Mouse (Mus musculus) liver, embryonic 12.5 days (tissue): ENCODE data around the gene Pqbp1. TPM values are rescaled to one million over a fixed set of nuclear protein-coding genes. Genes with fewer than 3 reads are reported as not detected.

Source experiments
- ATAC-seq: fragments of 200-750 bp; cut with Nextera tagmentation; 2 replicates; pipeline ENCODE4 v1.8.0; 2017; ENCODE audit warnings: moderate number of reproducible peaks, mild to moderate bottlenecking, moderate library complexity
- H3K27ac ChIP-seq: fragments of 300-500 bp; sonication (generic); 2 replicates; pipeline ENCODE4 v1.5.1; 2016; ENCODE audit warnings: mild to moderate bottlenecking
- H3K27me3 ChIP-seq: fragments of 300-500 bp; sonication (generic); replicated peaks from 2 replicates; pipeline ENCODE4 v1.6.1; 2016; ENCODE audit warnings: mild to moderate bottlenecking, moderate library complexity
- H3K36me3 ChIP-seq: fragments of 300-500 bp; sonication (generic); 2 replicates; pipeline ENCODE4 v1.6.1; 2016; ENCODE audit warnings: mild to moderate bottlenecking, moderate library complexity
- H3K4me1 ChIP-seq: fragments of 300-500 bp; sonication (generic); 2 replicates; pipeline ENCODE4 v1.6.1; 2016
- H3K4me2 ChIP-seq: fragments of 300-500 bp; sonication (generic); 2 replicates; pipeline ENCODE4 v1.6.1; 2016; ENCODE audit warnings: mild to moderate bottlenecking, moderate library complexity
- H3K4me3 ChIP-seq: fragments of 300-500 bp; sonication (generic); 2 replicates; pipeline ENCODE4 v1.5.1; 2016; ENCODE audit warnings: mild to moderate bottlenecking, moderate library complexity
- H3K9ac ChIP-seq: fragments of 300-500 bp; sonication (generic); 2 replicates; pipeline ENCODE4 v1.6.1; 2016; ENCODE audit warnings: mild to moderate bottlenecking, moderate library complexity
- H3K9me3 ChIP-seq: fragments of 300-500 bp; sonication (generic); replicated peaks from 2 replicates; pipeline ENCODE4 v1.6.1; 2016; ENCODE audit warnings: mild to moderate bottlenecking, moderate library complexity
- WGBS: fragments of 180-500 bp; shearing (Covaris S2); methylation state at CpG from one replicate; pipeline ENCODE4 v1.1.7; 2016; ENCODE audit not compliant: insufficient replicate concordance; 5-methylcytosine and 5-hydroxymethylcytosine counted together
- polyA plus RNA-seq: library from polyadenylated mRNA; unstranded; fragments of >200 nt; fragmentation: Nextera tagmentation; extraction: Ambion mirVana; gene quantifications from 2 replicates; pipeline ENCODE4 v1.2.1, GENCODE M21; 2016

Gene Pqbp1
- polyA plus RNA-seq, 1 experiment from 2014 or later = 65.0 TPM

GRCm38 (mm10) chrX:7869826-7870225 lies 29.2 kb downstream of the Pqbp1 start:
- Histone ChIP-seq H3K9ac (no peak overlapping the region), H3K27me3 (no peaks in the 10 kb centered on the region), H3K4me1 (peaks cover 10% of the 10 kb centered on the region), H3K36me3 (peaks cover 74% of the 10 kb centered on the region), H3K4me3 (no peak overlapping the region), H3K27ac (no peak overlapping the region), H3K9me3 (no peaks in the 10 kb centered on the region), H3K4me2 (no peak overlapping the region)
- no peak for ATAC-seq
- 65% methylated on average over 3 of the region's 3 CpGs for WGBS

GRCm38 (mm10) chrX:7868506-7868905 lies 30.6 kb downstream of the Pqbp1 start:
- H3K27ac ChIP-seq = no peak overlapping the region
- no peaks in the 10 kb centered on the region for H3K9me3 ChIP-seq
- H3K4me2 ChIP-seq = no peak overlapping the region
- no peaks in the 10 kb centered on the region for H3K27me3 ChIP-seq
- H3K36me3 ChIP-seq = peaks cover 61% of the 10 kb centered on the region
- no peak for ATAC-seq
- peaks cover 10% of the 10 kb centered on the region for H3K4me1 ChIP-seq
- no peak overlapping the region for H3K9ac ChIP-seq
- no peak overlapping the region for H3K4me3 ChIP-seq
- WGBS = 41% methylated on average over 2 of the region's 2 CpGs

- no peak overlapping the region for H3K27ac ChIP-seq
- no peak for ATAC-seq
- no peak overlapping the region for H3K9ac ChIP-seq
- peaks cover 47% of the 10 kb centered on the region for H3K36me3 ChIP-seq
- no peak overlapping the region for H3K4me3 ChIP-seq
- H3K9me3 ChIP-seq = no peaks in the 10 kb centered on the region
- no peak overlapping the region for H3K4me2 ChIP-seq
- 93% methylated on average over 1 of the region's 1 CpGs for WGBS
- H3K4me1 ChIP-seq = peaks cover 10% of the 10 kb centered on the region
- H3K27me3 ChIP-seq = no peaks in the 10 kb centered on the region
These were observed 31.9 kb downstream of the Pqbp1 start for GRCm38 (mm10) chrX:7867141-7867540.

DNA sequence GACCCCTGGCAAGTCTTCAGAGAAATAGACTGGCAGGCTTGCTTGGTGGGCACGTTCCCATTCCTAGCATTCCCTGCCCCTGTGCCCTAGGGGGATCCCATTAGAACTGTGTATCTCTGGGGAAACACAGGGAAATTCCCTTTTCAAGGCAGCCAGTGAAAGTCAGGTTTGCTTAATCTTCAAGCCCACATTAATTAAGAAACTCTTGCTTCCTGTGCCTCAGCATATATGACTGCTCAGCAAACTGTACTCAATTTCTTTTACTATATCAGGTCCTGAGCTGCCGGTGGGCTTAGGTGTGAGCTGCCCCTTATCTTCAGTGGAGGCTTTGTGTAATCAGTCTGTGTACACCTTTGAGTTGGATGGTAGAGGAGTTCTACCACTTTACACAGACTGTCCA lies 33.3 kb downstream of the Pqbp1 start:
- H3K4me2 ChIP-seq = no peak overlapping the region
- no peak overlapping the region for H3K27ac ChIP-seq
- no peak for ATAC-seq
- peaks cover 21% of the 10 kb centered on the region for H3K4me1 ChIP-seq
- H3K4me3 ChIP-seq = no peak overlapping the region
- H3K9ac ChIP-seq = no peak overlapping the region
- no peaks in the 10 kb centered on the region for H3K27me3 ChIP-seq
- H3K9me3 ChIP-seq = no peaks in the 10 kb centered on the region
- WGBS = 44% methylated on average over 2 of the region's 2 CpGs
- H3K36me3 ChIP-seq = peaks cover 37% of the 10 kb centered on the region

DNA sequence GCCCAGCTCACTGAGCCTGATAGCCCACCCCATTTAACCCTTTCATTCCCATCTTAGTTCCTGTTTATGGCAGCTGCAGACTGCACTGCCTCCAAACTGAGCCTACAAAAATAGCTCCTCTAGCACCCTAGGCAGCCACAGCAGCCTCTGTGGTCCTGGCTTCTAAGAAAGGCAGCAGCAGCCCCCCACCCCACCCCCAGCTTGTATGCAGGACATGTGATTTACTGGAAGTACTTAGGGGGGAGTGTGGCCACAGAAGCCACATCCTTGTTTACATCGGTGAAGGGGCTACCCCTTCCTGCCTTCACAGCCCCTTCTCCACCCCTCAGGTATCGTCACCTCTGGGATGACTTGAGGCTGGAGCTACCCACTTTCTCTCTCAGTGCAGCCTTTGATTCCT lies 33.7 kb downstream of the Pqbp1 start:
- H3K9ac ChIP-seq = no peak overlapping the region
- H3K4me2 ChIP-seq = no peak overlapping the region
- 31% methylated on average over 2 of the region's 2 CpGs for WGBS
- peaks cover 26% of the 10 kb centered on the region for H3K4me1 ChIP-seq
- no peak overlapping the region for H3K27ac ChIP-seq
- H3K36me3 ChIP-seq = peaks cover 37% of the 10 kb centered on the region
- H3K27me3 ChIP-seq = no peaks in the 10 kb centered on the region
- no peaks in the 10 kb centered on the region for H3K9me3 ChIP-seq
- ATAC-seq = no peak
- no peak overlapping the region for H3K4me3 ChIP-seq

DNA sequence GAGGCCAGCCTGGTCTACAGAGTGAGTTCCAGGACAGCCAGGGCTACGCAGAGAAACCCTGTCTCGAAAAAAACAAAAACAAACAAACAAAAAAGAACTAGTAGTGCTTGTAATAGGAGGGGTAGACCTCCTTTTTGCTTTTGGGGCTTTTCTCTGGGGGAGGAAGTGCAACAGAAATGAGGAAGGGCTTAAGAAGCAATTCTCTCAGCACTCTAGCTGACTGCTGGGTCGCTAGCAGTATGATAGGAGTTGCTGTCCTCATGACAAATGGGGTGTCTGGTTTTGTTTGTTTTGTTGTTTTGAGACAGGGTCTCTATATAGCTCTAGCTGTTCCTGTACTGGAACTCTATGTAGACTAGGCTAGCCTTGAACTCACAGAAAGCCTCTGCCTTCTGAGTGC lies 34.5 kb downstream of the Pqbp1 start:
- H3K27me3 ChIP-seq = no peaks in the 10 kb centered on the region
- no peak overlapping the region; the same call in 1 of the 2 replicates for H3K27ac ChIP-seq
- ATAC-seq = no peak
- H3K9me3 ChIP-seq = no peaks in the 10 kb centered on the region
- H3K4me1 ChIP-seq = peaks cover 34% of the 10 kb centered on the region
- whole genome bisulfite sequencing = 51% methylated on average over 3 of the region's 3 CpGs
- H3K9ac ChIP-seq = no peak overlapping the region
- no peak overlapping the region for H3K4me3 ChIP-seq
- no peak overlapping the region for H3K4me2 ChIP-seq
- H3K36me3 ChIP-seq = peaks cover 34% of the 10 kb centered on the region

DNA sequence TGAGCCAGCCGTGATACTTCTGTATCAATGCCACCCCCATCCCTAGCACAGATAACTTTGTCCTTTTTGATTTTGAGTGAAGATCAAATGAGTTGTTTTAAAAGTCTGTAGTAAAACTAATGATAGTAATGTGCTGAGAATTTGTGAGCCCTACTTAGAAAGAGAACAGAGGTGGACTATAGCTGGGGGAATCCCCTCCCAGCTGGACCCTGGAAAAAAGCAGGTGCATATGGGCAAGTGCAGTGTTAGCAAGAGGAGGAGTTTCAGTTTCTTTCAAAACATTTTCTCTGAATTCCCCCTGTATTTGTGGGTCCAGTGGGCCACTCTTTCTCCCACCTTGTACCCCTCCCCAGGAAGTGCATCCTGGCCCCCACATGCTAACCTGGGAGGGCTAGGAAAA lies 35.9 kb downstream of the Pqbp1 start:
- Histone ChIP-seq H3K4me1 (peaks cover 43% of the 10 kb centered on the region), H3K27me3 (no peaks in the 10 kb centered on the region), H3K27ac (no peak overlapping the region), H3K9ac (no peak overlapping the region), H3K9me3 (no peaks in the 10 kb centered on the region), H3K4me3 (no peak overlapping the region), H3K36me3 (peaks cover 38% of the 10 kb centered on the region), H3K4me2 (no peak overlapping the region)
- ATAC-seq = no peak
- 74% methylated on average over 1 of the region's 1 CpGs for WGBS

- no peak overlapping the region for H3K9ac ChIP-seq
- peak overlapping the region; percentile 45 for H3K27ac ChIP-seq
- no peaks in the 10 kb centered on the region for H3K27me3 ChIP-seq
- no peaks in the 10 kb centered on the region for H3K9me3 ChIP-seq
- no peak overlapping the region for H3K4me2 ChIP-seq
- 34% methylated on average over 3 of the region's 3 CpGs for WGBS
- H3K4me1 ChIP-seq = peaks cover 33% of the 10 kb centered on the region
- peak; percentile 54 for ATAC-seq
- H3K4me3 ChIP-seq = no peak overlapping the region
- H3K36me3 ChIP-seq = peaks cover 43% of the 10 kb centered on the region
These were observed 39.8 kb downstream of the Pqbp1 start for GRCm38 (mm10) chrX:7859191-7859753.

DNA sequence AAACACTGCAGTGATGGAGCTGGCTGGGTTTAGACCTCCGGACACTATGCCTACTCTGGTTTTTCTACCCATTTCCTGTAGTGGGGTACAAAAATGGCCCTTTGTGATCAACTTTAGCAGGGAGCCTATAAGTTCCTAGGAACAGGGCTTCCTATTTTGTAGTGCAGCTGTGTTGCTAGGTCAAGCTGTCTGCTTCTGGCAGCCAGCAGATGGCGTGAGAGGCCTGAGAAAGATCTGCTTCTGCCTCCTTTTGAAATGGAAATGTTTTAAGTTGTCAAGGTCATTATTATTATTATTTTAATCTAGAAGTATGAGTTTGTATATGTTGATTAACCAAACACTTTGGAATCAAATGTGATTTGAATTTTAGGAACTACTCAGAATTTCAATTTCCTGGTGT lies 44.5 kb downstream of the Pqbp1 start:
- H3K9ac ChIP-seq = no peak overlapping the region
- no peak for ATAC-seq
- no peak overlapping the region for H3K4me2 ChIP-seq
- 13% methylated on average over 2 of the region's 2 CpGs for WGBS
- H3K4me3 ChIP-seq = no peak overlapping the region
- no peaks in the 10 kb centered on the region for H3K9me3 ChIP-seq
- no peaks in the 10 kb centered on the region for H3K27me3 ChIP-seq
- H3K4me1 ChIP-seq = peaks cover 9% of the 10 kb centered on the region
- H3K27ac ChIP-seq = no peak overlapping the region
- H3K36me3 ChIP-seq = peaks cover 71% of the 10 kb centered on the region

GRCm38 (mm10) chrX:7847845-7848244 lies 51.2 kb downstream of the Pqbp1 start:
- WGBS = 74% methylated on average over 2 of the region's 2 CpGs
- peaks cover 73% of the 10 kb centered on the region for H3K36me3 ChIP-seq
- no peak overlapping the region for H3K4me2 ChIP-seq
- no peaks in the 10 kb centered on the region for H3K27me3 ChIP-seq
- ATAC-seq = no peak
- no peak overlapping the region for H3K27ac ChIP-seq
- H3K4me3 ChIP-seq = no peak overlapping the region
- peaks cover 31% of the 10 kb centered on the region for H3K4me1 ChIP-seq
- H3K9me3 ChIP-seq = no peaks in the 10 kb centered on the region
- H3K9ac ChIP-seq = no peak overlapping the region

Other genes starting within 250 kb of the Pqbp1 start
- gene Prickle3, start 242.0 kb downstream of the Pqbp1 start, polyA plus RNA-seq = 1.3 and 1.4 TPM in 2 replicates
- 36.2 and 37.6 TPM in 2 replicates for gene Plp2, start 227.9 kb downstream of the Pqbp1 start, polyA plus RNA-seq
- gene Magix, start 218.0 kb downstream of the Pqbp1 start, polyA plus RNA-seq = 0.04 TPM in 1 of 2 replicates, not detected in the other
- gene Gpkow, start 202.1 kb downstream of the Pqbp1 start, polyA plus RNA-seq = 18.9 and 20.8 TPM in 2 replicates
- 14.6 and 15.6 TPM in 2 replicates for gene Wdr45, start 184.9 kb downstream of the Pqbp1 start, polyA plus RNA-seq
- gene Gm45208, start 177.0 kb downstream of the Pqbp1 start, polyA plus RNA-seq = not detected in 2 replicates
- 13.0 and 13.4 TPM in 2 replicates for gene Praf2, start 170.8 kb downstream of the Pqbp1 start, polyA plus RNA-seq
- gene Ccdc120, start 148.4 kb downstream of the Pqbp1 start, polyA plus RNA-seq = 2.6 and 3.2 TPM in 2 replicates
- gene Tfe3, start 136.7 kb downstream of the Pqbp1 start, polyA plus RNA-seq = 14.1 and 15.1 TPM in 2 replicates
- 36.8 and 39.1 TPM in 2 replicates for gene Gripap1, start 109.5 kb downstream of the Pqbp1 start, polyA plus RNA-seq
- 0.37 and 0.38 TPM in 2 replicates for gene Kcnd1, start 77.0 kb downstream of the Pqbp1 start, polyA plus RNA-seq
- gene Otud5, start 57.9 kb downstream of the Pqbp1 start, polyA plus RNA-seq = 57.3 and 60.1 TPM in 2 replicates
- 5.0 and 5.2 TPM in 2 replicates for gene Pim2, start 21.0 kb downstream of the Pqbp1 start, polyA plus RNA-seq
- 19.7 and 23.1 TPM in 2 replicates for gene Slc35a2, start 15.2 kb downstream of the Pqbp1 start, polyA plus RNA-seq
- gene Timm17b, start 88 bp upstream of the Pqbp1 start, polyA plus RNA-seq = 98.3 and 98.9 TPM in 2 replicates
- gene Gm10491, start 8.6 kb upstream of the Pqbp1 start, polyA plus RNA-seq = not detected in 2 replicates
- gene Gm10490, start 10.3 kb upstream of the Pqbp1 start, polyA plus RNA-seq = not detected in 2 replicates
- gene Pcsk1n, start 20.6 kb upstream of the Pqbp1 start, polyA plus RNA-seq = 0.26 and 0.33 TPM in 2 replicates
- gene Eras, start 29.3 kb upstream of the Pqbp1 start, polyA plus RNA-seq = 0.17 TPM in 1 of 2 replicates, not detected in the other
- 15.4 and 15.8 TPM in 2 replicates for gene Hdac6, start 48.6 kb upstream of the Pqbp1 start, polyA plus RNA-seq
- gene Gata1, start 78.8 kb upstream of the Pqbp1 start, polyA plus RNA-seq = 148 and 156 TPM in 2 replicates
- 0.25 TPM in 1 of 2 replicates, not detected in the other for gene Glod5, start 119.2 kb upstream of the Pqbp1 start, polyA plus RNA-seq
- gene Suv39h1, start 175.5 kb upstream of the Pqbp1 start, polyA plus RNA-seq = 57.1 and 57.5 TPM in 2 replicates
- gene Was, start 191.2 kb upstream of the Pqbp1 start, polyA plus RNA-seq = 3.2 and 3.5 TPM in 2 replicates
- 9.4 and 9.9 TPM in 2 replicates for gene Wdr13, start 233.6 kb upstream of the Pqbp1 start, polyA plus RNA-seq
- 351 and 363 TPM in 2 replicates for gene Rbm3, start 246.6 kb upstream of the Pqbp1 start, polyA plus RNA-seq